Mouse (Mus musculus): ENCODE measurements around the gene Traf3ip1. TPM values are rescaled to one million over a fixed set of nuclear protein-coding genes. Genes with fewer than 3 reads are reported as not detected.

Traf3ip1 gene
- total and polyA plus RNA-seq, 3 experiments: 5.0 to 7.5 (median 5.9) TPM

GRCm38 (mm10) chr1:91444841-91445830 is 49.3 kb upstream of the Traf3ip1 start:
- no peaks in the 10 kb centered on the region for H3K27me3 ChIP-seq (replicated peaks)
- in situ Hi-C loops (cut with MboI; ENCODE audit: low pct_ligation_motif_present, low pct_unique_long_range_greater_than_20kb, low sequenced_read_pairs): no loop called here
- H3K36me3 ChIP-seq (replicated peaks in 1 of 2; ENCODE audit: control insufficient read depth in 1 of 2, insufficient read depth in 1 of 2, low read length in 1 of 2): peaks cover 38 to 92% of the 10 kb centered on the region in 2 experiments
- H3K4me2 ChIP-seq (ENCODE audit: insufficient read depth, low read depth, poor library complexity, severe bottlenecking): no peak overlapping the region
- H3K4me1 ChIP-seq (ENCODE audit: control insufficient read depth in 1 of 2, insufficient read depth in 2 of 2): peaks cover 7 to 19% of the 10 kb centered on the region in 2 experiments; a peak in 3 of 4 replicates
- no peak overlapping the region for H3K27ac ChIP-seq (ENCODE audit: insufficient read depth, low read depth)
- dilution Hi-C loops (cut with MboI; ENCODE audit: extremely low pct_ligation_motif_present, extremely low pct_unique_long_range_greater_than_20kb, low sequenced_read_pairs): no loop called here
- TF ChIP-seq GABPA (IDR thresholded peaks at IDR 0.05; ENCODE audit: insufficient replicate concordance, low read depth, low read length): no peak
- no peak for TF ChIP-seq MAZ (IDR thresholded peaks at IDR 0.05; ENCODE audit: low read depth, low read length)
- no peak for TF ChIP-seq NRF1 (IDR thresholded peaks at IDR 0.05; ENCODE audit: low read depth, low read length)
- no peak for TF ChIP-seq JUN (IDR thresholded peaks at IDR 0.05; ENCODE audit: insufficient read depth, low read depth, low read length)
- no peak for DNase-seq (ENCODE audit: extremely low read depth)
- no peak overlapping the region for H3K9ac ChIP-seq (ENCODE audit: insufficient read depth, low read depth)
- H3K79me2 ChIP-seq (replicated peaks; ENCODE audit: control insufficient read depth, extremely low read depth, insufficient read depth, poor library complexity, severe bottlenecking): no peaks in the 10 kb centered on the region
- H3K4me3 ChIP-seq (replicated peaks in 1 of 3; ENCODE audit: low read depth in 2 of 3, low read length in 2 of 3, poor library complexity in 1 of 3): no peak overlapping the region
- H3K9me3 ChIP-seq (replicated peaks; ENCODE audit: low read length): peaks cover 11% of the 10 kb centered on the region

- no peak for TF ChIP-seq CHD2 (IDR thresholded peaks at IDR 0.05; ENCODE audit: low read length)
- in situ Hi-C loops (cut with MboI; ENCODE audit: low pct_ligation_motif_present, low pct_unique_long_range_greater_than_20kb, low sequenced_read_pairs): no loop called here
- no peak for DNase-seq (ENCODE audit: extremely low read depth)
- Histone ChIP-seq H3K4me1 (ENCODE audit: control insufficient read depth in 1 of 2, insufficient read depth in 2 of 2) (peaks cover 7 to 19% of the 10 kb centered on the region in 2 experiments; a peak in 3 of 4 replicates), H3K79me2 (replicated peaks; ENCODE audit: control insufficient read depth, extremely low read depth, insufficient read depth, poor library complexity, severe bottlenecking) (no peaks in the 10 kb centered on the region), H3K4me2 (ENCODE audit: insufficient read depth, low read depth, poor library complexity, severe bottlenecking) (no peak overlapping the region), H3K27me3 (replicated peaks) (no peaks in the 10 kb centered on the region), H3K9me3 (replicated peaks; ENCODE audit: low read length) (peaks cover 11% of the 10 kb centered on the region), H3K4me3 (replicated peaks in 1 of 3; ENCODE audit: low read depth in 2 of 3, low read length in 2 of 3, poor library complexity in 1 of 3) (no peak overlapping the region), H3K36me3 (replicated peaks in 1 of 2; ENCODE audit: control insufficient read depth in 1 of 2, insufficient read depth in 1 of 2, low read length in 1 of 2) (peaks cover 39 to 92% of the 10 kb centered on the region in 2 experiments), H3K9ac (ENCODE audit: insufficient read depth, low read depth) (no peak overlapping the region), H3K27ac (ENCODE audit: insufficient read depth, low read depth) (no peak overlapping the region)
- dilution Hi-C loops (cut with MboI; ENCODE audit: extremely low pct_ligation_motif_present, extremely low pct_unique_long_range_greater_than_20kb, low sequenced_read_pairs): no loop called here
These were observed 48.4 kb upstream of the Traf3ip1 start for GRCm38 (mm10) chr1:91446060-91446459.

GRCm38 (mm10) chr1:91446511-91446910 is 47.9 kb upstream of the Traf3ip1 start:
- Histone ChIP-seq H3K4me1 (ENCODE audit: control insufficient read depth in 1 of 2, insufficient read depth in 2 of 2) (peaks cover 7 to 19% of the 10 kb centered on the region in 2 experiments; a peak in 3 of 4 replicates), H3K27ac (ENCODE audit: insufficient read depth, low read depth) (no peak overlapping the region), H3K4me3 (replicated peaks in 1 of 3; ENCODE audit: low read depth in 2 of 3, low read length in 2 of 3, poor library complexity in 1 of 3) (no peak overlapping the region), H3K4me2 (ENCODE audit: insufficient read depth, low read depth, poor library complexity, severe bottlenecking) (no peak overlapping the region), H3K27me3 (replicated peaks) (no peaks in the 10 kb centered on the region), H3K36me3 (replicated peaks in 1 of 2; ENCODE audit: control insufficient read depth in 1 of 2, insufficient read depth in 1 of 2, low read length in 1 of 2) (peaks cover 39 to 92% of the 10 kb centered on the region in 2 experiments), H3K79me2 (replicated peaks; ENCODE audit: control insufficient read depth, extremely low read depth, insufficient read depth, poor library complexity, severe bottlenecking) (no peaks in the 10 kb centered on the region), H3K9ac (ENCODE audit: insufficient read depth, low read depth) (no peak overlapping the region), H3K9me3 (replicated peaks; ENCODE audit: low read length) (peaks cover 11% of the 10 kb centered on the region)
- no peak for DNase-seq (ENCODE audit: extremely low read depth)
- dilution Hi-C loops (cut with MboI; ENCODE audit: extremely low pct_ligation_motif_present, extremely low pct_unique_long_range_greater_than_20kb, low sequenced_read_pairs) (no loop called here), in situ Hi-C loops (cut with MboI; ENCODE audit: low pct_ligation_motif_present, low pct_unique_long_range_greater_than_20kb, low sequenced_read_pairs) (no loop called here)
- no peak for TF ChIP-seq NELFE (IDR thresholded peaks at IDR 0.05; ENCODE audit: low read depth, low read length)

All from CH12.LX (cell line).